Mouse (Mus musculus) erythroid progenitor cell, adult 5-6 weeks (primary cell): ENCODE results near the gene Pold3. TPM values are rescaled to one million over a fixed set of nuclear protein-coding genes. Genes with fewer than 3 reads are reported as not detected.
"Not testable (repeated sequence)": the region's sequence is repeated elsewhere in the genome, so short reads cannot be mapped to it uniquely, and the experiment has no call there.

ENCODE experiments used
- ATAC-seq: replicated peaks from 2 replicates; pipeline ENCODE4 v1.8.0; 2016; ENCODE audit warnings: moderate number of reproducible peaks, mild to moderate bottlenecking, moderate TSS enrichment, inconsistent platforms; ENCODE audit not compliant: poor library complexity, low FRiP score, severe bottlenecking
- total RNA-seq, 2 experiments: library from RNA; stranded (forward) in 1 of 2; stranded (reverse) in 1 of 2; fragments of 150-400 nt in 1 of 2; fragments of 186-747, 209-891 nt in 1 of 2; gene quantifications; 2 replicates each; pipeline versions ENCODE4 v1.2.3 to v1.2.4; 2015 to 2017; ENCODE audit warnings: low replicate concordance in 2 of 2

Pold3 gene
- total RNA-seq, 2 experiments from 2014 or later = 54.9 to 249 TPM

- ATAC-seq = no peak
These were observed 7.1 kb downstream of the Pold3 start for GRCm38 (mm10) chr7:100114279-100114678.

- ATAC-seq = 0 out of 2 replicates have a peak, but pooled peaks have one; percentile 19
These were observed 7.5 kb downstream of the Pold3 start for GRCm38 (mm10) chr7:100113821-100114220.

GRCm38 (mm10) chr7:100111506-100111905, 9.9 kb downstream of the Pold3 start:
- no peak for ATAC-seq

- ATAC-seq = 0 out of 2 replicates have a peak, but pooled peaks have one; percentile 49
These were observed 13.0 kb downstream of the Pold3 start for GRCm38 (mm10) chr7:100108341-100108740.

- ATAC-seq = no peak
These were observed 16.7 kb downstream of the Pold3 start for GRCm38 (mm10) chr7:100104677-100105076.

- ATAC-seq = no peak; the same call in 1 of the 2 replicates
These were observed 21.3 kb downstream of the Pold3 start for GRCm38 (mm10) chr7:100100031-100100595.

GRCm38 (mm10) chr7:100086891-100087290, 34.5 kb downstream of the Pold3 start:
- no peak for ATAC-seq

GRCm38 (mm10) chr7:100086159-100086755, 35.1 kb downstream of the Pold3 start:
- no peak for ATAC-seq

- no peak for ATAC-seq
These were observed 37.6 kb downstream of the Pold3 start for GRCm38 (mm10) chr7:100083812-100084211.

- ATAC-seq = no peak
These were observed 38.5 kb downstream of the Pold3 start for GRCm38 (mm10) chr7:100082836-100083235.

- no peak for ATAC-seq
These were observed 41.1 kb downstream of the Pold3 start for GRCm38 (mm10) chr7:100080087-100080781.

- ATAC-seq = no peak
These were observed 44.3 kb downstream of the Pold3 start for GRCm38 (mm10) chr7:100077071-100077470.

GRCm38 (mm10) chr7:100076296-100076695, 45.1 kb downstream of the Pold3 start:
- no peak for ATAC-seq

- ATAC-seq = no peak
These were observed 47.4 kb downstream of the Pold3 start for GRCm38 (mm10) chr7:100073959-100074358.

- ATAC-seq = not testable (repeated sequence)
These were observed 68.4 kb downstream of the Pold3 start for GRCm38 (mm10) chr7:100052991-100053390.

GRCm38 (mm10) chr7:100051904-100052303, 69.5 kb downstream of the Pold3 start:
- no peak for ATAC-seq

GRCm38 (mm10) chr7:100046486-100046885, 74.9 kb downstream of the Pold3 start:
- ATAC-seq = no peak

GRCm38 (mm10) chr7:100043605-100044031, 77.7 kb downstream of the Pold3 start:
- no peak for ATAC-seq

- no peak for ATAC-seq
These were observed 78.3 kb downstream of the Pold3 start for GRCm38 (mm10) chr7:100043096-100043495.

- ATAC-seq = no peak
These were observed 79.2 kb downstream of the Pold3 start for GRCm38 (mm10) chr7:100042120-100042519.

- ATAC-seq = no peak
These were observed 84.9 kb downstream of the Pold3 start for GRCm38 (mm10) chr7:100036495-100036894.
